Mouse (Mus musculus) lung, adult 2 months (tissue): Measurements from ENCODE around the gene Slc22a17.

Experiments
- CTCF ChIP-seq: fragments of 200-500 bp; IDR thresholded peaks from 2 replicates; pipeline ENCODE4 v1.5.1; 2011; ENCODE audit warnings: mild to moderate bottlenecking, low read length, control low read depth; ENCODE audit not compliant: insufficient read depth
- POLR2A ChIP-seq: fragments of 200-500 bp; IDR thresholded peaks from 2 replicates; pipeline ENCODE4 v1.6.1; 2011; ENCODE audit warnings: low read depth, mild to moderate bottlenecking, control low read depth, low read length, borderline replicate concordance; ENCODE audit errors: extremely low read depth

GRCm38 (mm10) chr14:54938431-54939219 is 25.7 kb upstream of the Slc22a17 start:
- TF ChIP-seq CTCF, result no peak
- TF ChIP-seq POLR2A, result no peak
